Mouse (Mus musculus) thymus, adult 18-20 months (tissue): Measurements from ENCODE around the gene Scn9a.

ENCODE experiments used
- DNase-seq, 2 experiments: peaks; one replicate each; pipeline ENCODE4 v3.0.0; 2022; ENCODE audit warnings: mixed read lengths in 2 of 2

Gene Scn9a

DNA sequence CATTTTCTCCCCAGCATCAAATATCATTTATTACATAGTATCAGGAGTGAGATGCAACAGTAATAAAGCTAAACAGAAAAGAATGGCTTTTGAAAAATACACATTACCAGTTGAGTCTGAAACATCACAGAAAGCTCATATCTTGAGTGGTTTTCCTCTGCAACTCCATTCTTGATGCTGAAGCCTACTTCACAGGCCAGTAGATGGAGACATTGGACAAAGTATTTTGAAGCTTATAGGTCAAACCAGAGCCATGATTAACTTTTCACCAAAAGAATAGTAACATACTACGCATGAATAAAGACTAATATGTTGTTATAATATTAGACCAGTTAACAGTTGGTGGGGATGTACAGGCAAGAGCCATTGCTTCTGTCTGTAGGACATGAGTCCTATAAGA is 172.3 kb downstream of the Scn9a start:
- DNase-seq: no peak

DNA sequence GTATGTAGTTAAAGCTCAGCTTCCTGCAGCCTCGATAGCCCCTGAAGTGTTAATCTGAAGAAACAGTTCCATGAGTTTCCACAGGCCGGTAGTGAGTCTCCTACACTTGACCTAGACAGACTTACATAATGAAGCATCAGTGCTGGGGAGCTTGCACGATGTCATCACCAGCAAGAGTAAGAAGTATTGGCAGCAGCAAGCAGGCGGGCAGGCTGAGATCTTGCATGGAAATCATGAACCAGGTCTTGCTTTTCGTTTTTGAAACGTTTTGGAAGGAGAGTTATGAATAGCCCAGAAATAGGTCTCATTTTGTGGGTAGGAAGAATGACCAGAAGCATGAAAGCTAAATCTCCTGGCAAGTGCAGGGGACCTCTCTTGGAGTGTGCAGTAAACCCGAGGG is 194.1 kb downstream of the Scn9a start, which contains the start of gene Scn1a:
TSS of gene Scn1a (minus strand) at position 130 of the 400 bp plus-strand sequence.
- DNase-seq: no peak

DNA sequence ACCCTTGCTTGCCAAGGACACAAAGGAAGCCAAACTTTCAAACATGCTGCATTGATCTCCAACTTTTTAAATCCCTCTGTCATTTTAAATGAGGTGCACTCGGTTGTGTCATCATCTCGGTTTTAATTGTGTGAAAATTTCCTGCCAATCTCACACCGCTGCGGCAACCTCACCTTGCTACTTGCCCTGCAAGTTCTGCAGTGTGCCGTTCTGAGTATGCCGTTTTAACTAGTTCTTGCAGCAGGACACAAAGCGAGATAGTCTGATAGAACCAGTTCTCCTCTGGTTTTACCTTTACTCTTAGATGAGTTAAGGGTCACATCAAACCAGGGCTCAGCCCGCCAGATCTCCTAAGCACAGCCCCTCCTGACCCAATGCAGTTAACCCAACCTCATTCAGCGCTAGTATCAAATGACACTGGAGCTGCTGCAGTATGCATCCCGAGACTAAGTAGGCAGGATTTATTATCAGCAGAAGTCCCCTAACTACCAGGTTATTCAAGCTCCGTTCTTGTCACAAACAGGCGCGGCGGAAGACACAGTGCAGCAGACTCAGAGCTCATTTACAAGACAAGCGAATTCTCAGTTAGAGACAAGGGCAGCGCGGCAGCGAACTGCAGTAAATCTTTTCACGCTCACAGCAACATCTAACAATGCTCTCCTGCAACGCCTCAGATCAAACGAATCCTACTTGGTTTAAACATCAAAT is 194.8 kb downstream of the Scn9a start:
- no peak for DNase-seq

DNA sequence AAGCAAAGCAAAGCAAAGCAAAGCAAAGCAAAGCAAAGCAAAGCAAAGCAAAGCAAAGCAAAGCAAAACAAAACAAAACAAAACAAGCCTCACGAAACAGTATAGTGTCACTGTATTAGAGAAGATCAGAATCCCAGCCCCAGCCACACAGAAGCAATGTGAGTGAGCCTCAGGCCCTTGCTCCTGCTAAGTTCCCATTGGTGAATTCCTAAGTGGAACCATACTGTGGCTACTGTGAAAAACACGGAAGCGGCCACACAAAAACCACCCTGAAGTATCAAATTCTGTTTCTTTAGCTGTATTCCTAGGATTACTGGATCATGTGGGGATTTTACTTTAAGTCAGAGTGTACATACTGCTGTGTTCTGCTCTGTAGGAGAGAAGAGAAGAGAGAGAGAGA is 198.5 kb downstream of the Scn9a start:
- no peak for DNase-seq
